Mouse (Mus musculus): ENCODE results near the gene Dtx2. TPM values are rescaled to one million over a fixed set of nuclear protein-coding genes. Genes with fewer than 3 reads are reported as not detected.

The Dtx2 gene
- total and polyA plus RNA-seq, 3 experiments: 16.0 to 43.7 (median 20.4) TPM

GRCm38 (mm10) chr5:136002751-136003151 is 8.2 kb downstream of the Dtx2 start (continued):
- TF ChIP-seq EP300 (IDR thresholded peaks at IDR 0.05; ENCODE audit: low read length) (peak; percentile 79), TCF12 (IDR thresholded peaks at IDR 0.05; ENCODE audit: low read depth, low read length) (peak; percentile 67; the same call in 1 of the 2 replicates), MEF2A (IDR thresholded peaks at IDR 0.05; ENCODE audit: borderline replicate concordance, low read depth, low read length) (peak; percentile 98), MAX (IDR thresholded peaks at IDR 0.05; ENCODE audit: low read length) (peak; percentile 70; the same call in 1 of the 2 replicates), CHD2 (IDR thresholded peaks at IDR 0.05; ENCODE audit: low read length) (peak; percentile 56; the same call in 1 of the 2 replicates), MAFK (IDR thresholded peaks at IDR 0.05; ENCODE audit: insufficient replicate concordance, low read length) (peak; percentile 42; the same call in 1 of the 2 replicates), PAX5 (IDR thresholded peaks at IDR 0.05; ENCODE audit: low read length) (no peak), JUND (conservative IDR thresholded peaks at IDR 0.05; ENCODE audit: low read depth, low read length) (no peak)

- no peaks in the 10 kb centered on the region for H3K9me3 ChIP-seq (replicated peaks; ENCODE audit: low read length)
- H3K36me3 ChIP-seq (replicated peaks in 1 of 2; ENCODE audit: control insufficient read depth in 1 of 2, insufficient read depth in 1 of 2, low read length in 1 of 2): peaks cover 4 to 47% of the 10 kb centered on the region in 2 experiments
- DNase-seq (ENCODE audit: extremely low read depth): no peak
- peak; percentile 31; the same call in 1 of the 2 replicates for TF ChIP-seq MYC (IDR thresholded peaks at IDR 0.05; ENCODE audit: low read depth, low read length)
- no peak for TF ChIP-seq NELFE (IDR thresholded peaks at IDR 0.05; ENCODE audit: low read depth, low read length)
- TF ChIP-seq MXI1 (IDR thresholded peaks at IDR 0.05; ENCODE audit: low read depth, low read length): peak; percentile 53; the same call in 1 of the 2 replicates
- TF ChIP-seq MAX (IDR thresholded peaks at IDR 0.05; ENCODE audit: low read length): peak; percentile 57; the same call in 1 of the 2 replicates
- TF ChIP-seq BHLHE40 (IDR thresholded peaks at IDR 0.05; ENCODE audit: low read depth, low read length): peak; percentile 75
- no peak for TF ChIP-seq E2F4 (IDR thresholded peaks at IDR 0.05; ENCODE audit: insufficient replicate concordance, low read depth, low read length)
- H3K9ac ChIP-seq (ENCODE audit: insufficient read depth, low read depth): no peak overlapping the region
- in situ Hi-C loops (cut with MboI; ENCODE audit: low pct_ligation_motif_present, low pct_unique_long_range_greater_than_20kb, low sequenced_read_pairs) (no loop called here), dilution Hi-C loops (cut with MboI; ENCODE audit: extremely low pct_ligation_motif_present, extremely low pct_unique_long_range_greater_than_20kb, low sequenced_read_pairs) (no loop called here)
- H3K4me3 ChIP-seq (replicated peaks in 1 of 3; ENCODE audit: low read depth in 2 of 3, low read length in 2 of 3, poor library complexity in 1 of 3): peak overlapping the region in 1 of 3 experiments; percentile 48
- H3K4me2 ChIP-seq (ENCODE audit: insufficient read depth, low read depth, poor library complexity, severe bottlenecking): peak overlapping the region; percentile 27
- H3K27ac ChIP-seq (ENCODE audit: insufficient read depth, low read depth): no peak overlapping the region
- H3K27me3 ChIP-seq (replicated peaks): no peaks in the 10 kb centered on the region
- peaks cover 14% of the 10 kb centered on the region for H3K79me2 ChIP-seq (replicated peaks; ENCODE audit: control insufficient read depth, extremely low read depth, insufficient read depth, poor library complexity, severe bottlenecking)
- H3K4me1 ChIP-seq (ENCODE audit: control insufficient read depth in 1 of 2, insufficient read depth in 2 of 2): peaks cover 48 to 94% of the 10 kb centered on the region in 2 experiments
Observed at GRCm38 (mm10) chr5:136004537-136004936, 9.9 kb downstream of the Dtx2 start.

GRCm38 (mm10) chr5:136007745-136008144 is 13.1 kb downstream of the Dtx2 start:
- no peak for TF ChIP-seq CTCF (conservative IDR thresholded peaks at IDR 0.05 in 1 of 2, IDR thresholded peaks at IDR 0.05 in 1 of 2; ENCODE audit: low read depth in 2 of 2, low read length in 2 of 2)
- TF ChIP-seq NELFE (IDR thresholded peaks at IDR 0.05; ENCODE audit: low read depth, low read length): no peak
- no peak for TF ChIP-seq KAT2A (IDR thresholded peaks at IDR 0.05; ENCODE audit: insufficient replicate concordance, low read length)
- Histone ChIP-seq H3K4me1 (ENCODE audit: control insufficient read depth in 1 of 2, insufficient read depth in 2 of 2) (peaks cover 34 to 78% of the 10 kb centered on the region in 2 experiments), H3K4me2 (ENCODE audit: insufficient read depth, low read depth, poor library complexity, severe bottlenecking) (no peak overlapping the region), H3K9me3 (replicated peaks; ENCODE audit: low read length) (no peaks in the 10 kb centered on the region), H3K4me3 (replicated peaks in 1 of 3; ENCODE audit: low read depth in 2 of 3, low read length in 2 of 3, poor library complexity in 1 of 3) (no peak overlapping the region), H3K27me3 (replicated peaks) (no peaks in the 10 kb centered on the region), H3K79me2 (replicated peaks; ENCODE audit: control insufficient read depth, extremely low read depth, insufficient read depth, poor library complexity, severe bottlenecking) (0 out of 2 replicates have a peak, but pooled peaks cover 8% of the 10 kb centered on the region), H3K36me3 (replicated peaks in 1 of 2; ENCODE audit: control insufficient read depth in 1 of 2, insufficient read depth in 1 of 2, low read length in 1 of 2) (peaks cover 26 to 58% of the 10 kb centered on the region in 2 experiments), H3K27ac (ENCODE audit: insufficient read depth, low read depth) (no peak overlapping the region), H3K9ac (ENCODE audit: insufficient read depth, low read depth) (no peak overlapping the region)
- in situ Hi-C loops (cut with MboI; ENCODE audit: low pct_ligation_motif_present, low pct_unique_long_range_greater_than_20kb, low sequenced_read_pairs) (no loop called here), dilution Hi-C loops (cut with MboI; ENCODE audit: extremely low pct_ligation_motif_present, extremely low pct_unique_long_range_greater_than_20kb, low sequenced_read_pairs) (no loop called here)
- DNase-seq (ENCODE audit: extremely low read depth): no peak

All from CH12.LX (cell line).